Mouse (Mus musculus) thymus, postnatal 14 days (tissue): ENCODE results near the gene Dhx35.
A peak's percentile ranks its signal among the peaks of the same experiment; 100 is the strongest.

ENCODE experiments used
- DNase-seq: peaks from one replicate; pipeline ENCODE4 v3.0.0; 2021

Gene Dhx35

DNA sequence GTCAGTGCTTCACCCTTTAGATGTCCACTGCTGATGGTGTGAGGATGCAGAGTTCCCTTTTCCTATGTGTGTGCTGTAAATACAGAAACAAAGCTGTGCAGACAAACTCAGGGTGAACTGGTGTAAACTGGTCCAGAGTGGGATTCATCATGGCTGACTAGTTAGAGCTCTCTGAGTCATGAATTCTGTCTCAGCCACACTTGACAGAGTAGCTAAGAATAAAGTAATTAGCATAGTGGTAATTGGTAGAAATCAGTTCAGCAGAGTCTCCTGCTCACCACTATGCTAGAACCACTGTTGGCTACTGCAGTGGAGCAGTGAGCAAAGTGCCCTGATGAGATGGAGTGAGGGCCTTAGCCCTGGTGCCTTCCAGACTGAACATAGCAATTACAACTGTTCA, 21.1 kb downstream of the Dhx35 start:
- DNase-seq: no peak

- DNase-seq: no peak
Observed at GRCm38 (mm10) chr2:158816239-158816638, 21.6 kb downstream of the Dhx35 start.

- no peak for DNase-seq
Observed at GRCm38 (mm10) chr2:158817708-158818107, 23.1 kb downstream of the Dhx35 start.

DNA sequence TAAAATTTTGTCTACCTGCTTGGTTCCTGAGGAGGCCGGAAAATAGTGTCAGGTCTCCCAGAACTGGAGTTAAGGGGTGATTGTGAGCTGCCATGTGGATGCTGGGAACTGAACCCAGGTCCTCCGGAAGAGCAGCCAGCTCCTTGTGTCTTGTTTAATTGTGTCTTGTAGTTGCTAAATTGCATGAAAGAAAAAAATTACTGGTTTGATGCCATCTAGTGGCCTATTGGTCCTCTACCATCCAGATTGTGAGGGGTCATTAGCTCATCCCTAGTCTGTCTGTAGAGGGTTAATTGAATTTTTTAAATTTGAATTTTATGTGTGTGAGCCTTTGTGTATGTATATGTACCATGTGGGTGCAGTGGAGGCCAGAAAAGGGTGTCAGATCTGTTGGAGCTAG, 33.5 kb downstream of the Dhx35 start:
- no peak for DNase-seq

- no peak for DNase-seq
Observed at GRCm38 (mm10) chr2:158829746-158830145, 35.1 kb downstream of the Dhx35 start.

DNA sequence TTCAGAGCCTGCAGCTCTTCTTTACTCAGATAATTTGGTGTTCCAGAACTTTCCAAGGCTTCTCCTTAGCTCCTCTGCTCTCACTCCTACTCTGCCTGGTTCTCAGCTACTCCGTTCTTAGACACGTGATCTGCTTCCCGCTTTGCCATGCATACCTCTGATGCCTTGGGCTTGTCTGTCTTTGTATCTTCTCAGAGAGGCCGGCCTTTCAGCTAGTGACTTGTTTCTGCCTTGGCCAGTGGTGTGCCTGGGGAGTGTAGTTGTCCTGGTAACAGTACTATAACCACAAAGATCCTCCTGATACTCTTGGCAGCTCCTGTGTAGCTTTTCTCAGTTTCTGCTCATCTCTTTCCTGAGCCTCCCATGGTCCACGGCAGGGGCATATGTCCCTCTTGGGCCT, 38.6 kb downstream of the Dhx35 start:
- no peak for DNase-seq

- no peak for DNase-seq
Observed at GRCm38 (mm10) chr2:158833645-158834044, 39.0 kb downstream of the Dhx35 start.

DNA sequence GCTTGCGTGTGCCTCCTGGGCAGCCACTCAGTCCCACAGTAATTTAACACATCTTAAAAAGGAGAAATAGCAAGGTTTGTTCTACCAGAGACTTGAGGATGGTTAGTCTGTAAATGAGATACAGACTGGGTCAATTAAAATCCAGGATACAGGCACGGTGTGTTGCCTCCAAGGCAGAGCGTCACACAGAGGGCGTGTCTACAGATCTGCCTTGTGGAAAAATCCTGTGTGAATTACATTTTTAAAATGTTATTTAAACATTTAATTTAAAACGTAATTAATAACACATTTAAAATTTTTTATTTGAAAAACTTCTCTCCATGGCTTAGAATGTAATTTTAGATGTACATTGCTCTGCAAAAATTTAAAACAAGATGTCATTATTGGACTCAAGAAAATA, 48.7 kb downstream of the Dhx35 start:
- DNase-seq: no peak

GRCm38 (mm10) chr2:158845031-158845430, 50.4 kb downstream of the Dhx35 start:
- no peak for DNase-seq

DNA sequence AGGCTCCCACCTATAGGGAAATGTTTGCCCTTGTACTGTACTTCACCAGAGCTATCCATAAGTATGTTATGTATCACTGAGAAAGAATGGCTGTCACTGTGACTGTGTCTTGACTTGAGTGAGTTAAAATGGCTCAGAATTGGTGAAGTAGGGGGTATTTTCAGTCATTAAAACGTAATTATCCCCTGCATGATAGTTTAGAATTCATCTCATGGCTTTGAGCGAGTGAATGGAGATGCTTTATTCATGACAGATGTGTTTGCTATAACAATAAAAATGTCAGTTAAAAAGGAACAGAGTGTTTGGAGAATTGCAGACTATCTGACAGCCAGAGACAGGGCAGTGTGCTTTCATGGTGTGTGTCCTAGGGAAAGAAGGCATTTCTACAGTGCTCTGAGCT, 51.6 kb downstream of the Dhx35 start:
- DNase-seq: no peak

- no peak for DNase-seq
Observed at GRCm38 (mm10) chr2:158847991-158848390, 53.4 kb downstream of the Dhx35 start.

DNA sequence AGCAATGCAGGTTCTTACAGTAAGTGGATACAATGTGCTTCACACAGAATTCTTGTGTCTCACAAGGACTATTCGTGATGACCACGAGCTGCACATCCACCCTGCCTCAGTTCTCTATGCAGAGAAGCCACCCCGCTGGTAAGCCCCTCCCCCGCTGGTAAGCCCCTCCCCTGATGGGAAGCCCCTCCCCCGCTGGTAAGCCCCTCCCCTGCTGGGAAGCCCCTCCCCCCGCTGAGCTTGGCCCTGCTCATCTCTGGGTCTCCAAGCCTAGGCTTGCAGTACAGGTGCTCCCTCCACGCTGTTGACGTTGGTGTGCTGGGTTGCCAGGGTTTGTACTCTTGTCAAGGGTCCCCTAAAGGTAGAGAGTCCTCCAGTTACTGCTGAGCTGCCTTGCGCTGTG, 54.8 kb downstream of the Dhx35 start:
- no peak for DNase-seq

DNA sequence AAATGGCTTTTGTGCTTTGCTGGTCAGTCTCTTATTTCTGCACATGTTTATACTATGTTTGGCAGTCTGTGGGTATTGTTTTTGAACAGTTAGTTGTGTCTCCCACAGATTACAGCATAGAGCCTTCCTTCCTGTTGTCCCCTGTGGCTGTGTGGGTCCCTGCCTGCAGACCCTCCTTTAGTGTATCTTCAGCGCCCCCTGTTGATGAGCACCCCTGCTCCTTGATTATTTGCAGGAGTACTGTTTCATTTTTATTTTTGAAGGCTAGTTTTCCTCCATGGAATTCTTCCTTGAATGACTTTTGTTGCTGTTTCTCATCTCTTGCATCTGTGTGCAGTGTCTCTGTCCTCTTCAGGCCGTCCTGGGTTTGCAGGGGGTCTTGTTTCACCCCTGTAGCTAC, 58.0 kb downstream of the Dhx35 start:
- peak; percentile 83 for DNase-seq

DNA sequence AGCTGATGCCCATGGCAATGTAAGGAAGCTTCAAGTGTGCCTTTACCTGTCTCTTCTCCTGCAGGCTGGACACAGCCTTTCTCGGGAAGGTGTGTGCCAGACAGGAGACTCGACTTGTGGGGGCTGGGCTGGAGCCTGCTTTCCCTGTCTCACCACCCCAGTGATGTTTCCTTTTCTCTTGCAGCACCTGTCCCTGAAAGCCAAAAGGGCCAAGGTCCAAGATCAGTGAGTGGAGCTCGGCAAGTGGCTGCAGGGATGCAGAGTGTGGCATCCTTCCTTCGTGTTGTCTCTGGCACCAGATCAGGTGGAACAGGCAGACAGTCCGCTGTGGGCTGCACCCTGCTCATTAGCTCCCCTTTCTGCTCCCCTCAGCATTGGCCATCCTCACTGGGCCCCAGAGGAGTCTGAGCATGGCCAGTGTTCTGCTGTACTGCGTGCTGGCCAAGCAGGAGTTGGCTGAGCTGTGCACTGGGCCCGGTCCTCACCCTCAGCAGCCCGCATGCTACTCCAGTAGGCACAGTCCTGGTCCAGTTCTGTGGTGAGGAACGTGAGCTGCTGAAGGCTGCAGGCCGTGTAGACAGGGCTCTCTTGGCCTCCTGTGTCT, 62.4 kb downstream of the Dhx35 start:
- no peak for DNase-seq

DNA sequence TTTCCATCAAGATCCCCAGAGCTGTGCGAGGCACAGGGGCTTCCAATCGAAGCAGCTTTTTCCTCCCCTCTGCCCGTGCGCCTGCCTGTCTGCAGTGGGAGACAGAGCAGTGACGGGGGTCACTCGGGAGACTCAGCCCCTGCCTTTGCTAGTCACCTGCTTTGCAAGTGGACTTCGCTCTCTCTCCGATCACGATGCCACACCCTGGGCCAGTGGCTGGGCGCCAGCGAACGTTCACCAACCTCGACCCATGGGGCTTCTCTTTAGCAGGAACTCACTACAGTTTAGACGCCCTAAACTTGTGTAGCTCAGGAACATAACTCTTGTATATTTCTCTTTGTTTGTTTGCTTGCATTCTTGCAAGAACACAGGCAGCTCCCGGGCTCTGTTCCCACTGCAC, 63.0 kb downstream of the Dhx35 start:
- DNase-seq: no peak

DNA sequence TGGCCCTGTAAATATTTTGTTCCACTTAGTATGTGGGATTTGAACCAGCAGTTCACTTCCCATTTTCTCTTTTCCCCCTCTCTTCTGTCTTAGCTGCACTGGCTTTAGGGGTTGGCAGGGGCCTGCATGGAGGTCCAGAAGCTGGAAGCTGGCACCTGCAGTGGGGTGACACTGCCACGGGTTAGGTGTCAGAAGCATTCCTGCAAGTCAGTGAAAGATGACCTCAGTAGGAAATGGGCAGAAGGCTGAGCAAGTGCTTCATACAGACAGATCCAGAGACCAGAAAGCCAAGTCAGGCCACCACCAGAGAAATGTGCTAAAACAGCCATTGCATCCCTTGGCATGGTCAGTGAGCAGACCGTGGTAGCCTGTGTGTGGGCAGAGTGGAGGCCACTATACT, 66.5 kb downstream of the Dhx35 start:
- DNase-seq: no peak

- DNase-seq: peak; percentile 63
Observed at GRCm38 (mm10) chr2:158863341-158864125, 68.9 kb downstream of the Dhx35 start.

- DNase-seq: no peak
Observed at GRCm38 (mm10) chr2:158864126-158864458, 69.5 kb downstream of the Dhx35 start.

- DNase-seq: peak; percentile 83
Observed at GRCm38 (mm10) chr2:158865358-158865757, 70.8 kb downstream of the Dhx35 start.

- peak; percentile 58 for DNase-seq
Observed at GRCm38 (mm10) chr2:158886571-158886970, 92.0 kb downstream of the Dhx35 start.

DNA sequence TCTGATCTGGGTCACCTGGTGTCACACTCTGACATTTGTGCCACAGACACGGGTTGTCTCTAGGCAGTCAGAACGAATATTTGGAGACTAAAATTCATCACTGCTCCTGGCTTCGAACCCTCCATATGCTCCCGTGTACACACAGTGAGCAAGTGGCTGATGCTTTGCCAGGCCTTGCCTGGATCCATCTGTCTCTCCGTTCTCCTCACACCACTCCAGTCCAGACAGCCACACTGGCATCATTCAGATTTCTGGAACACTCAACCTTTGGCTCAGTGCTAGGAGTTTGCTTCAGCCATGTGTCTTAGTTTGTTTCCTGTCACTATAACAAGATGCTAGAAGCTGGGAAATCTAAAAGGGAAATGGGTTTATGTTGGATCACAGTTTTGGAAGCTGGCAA, 93.9 kb downstream of the Dhx35 start:
- no peak for DNase-seq

GRCm38 (mm10) chr2:158889201-158889600, 94.6 kb downstream of the Dhx35 start:
- DNase-seq: no peak

DNA sequence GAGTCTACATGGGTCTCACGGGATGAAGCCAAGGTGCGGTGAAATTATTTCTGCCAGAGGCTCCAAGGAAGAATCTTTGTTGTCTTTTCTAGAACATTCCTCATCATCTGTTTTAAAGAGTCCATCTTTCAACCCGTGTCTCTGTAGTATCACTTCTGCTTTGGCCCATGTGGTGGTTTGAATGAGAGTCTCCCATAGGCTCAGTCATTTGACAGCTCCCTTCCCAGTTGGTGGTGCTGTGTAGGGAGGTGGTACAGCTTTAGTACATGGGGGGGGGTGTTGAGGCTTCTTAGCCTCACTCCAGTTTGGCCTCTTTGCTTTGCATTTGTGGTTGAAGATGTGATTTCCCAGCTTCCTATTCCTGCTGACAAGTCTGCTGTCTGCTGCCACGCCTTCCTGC, 96.7 kb downstream of the Dhx35 start:
- no peak for DNase-seq

DNA sequence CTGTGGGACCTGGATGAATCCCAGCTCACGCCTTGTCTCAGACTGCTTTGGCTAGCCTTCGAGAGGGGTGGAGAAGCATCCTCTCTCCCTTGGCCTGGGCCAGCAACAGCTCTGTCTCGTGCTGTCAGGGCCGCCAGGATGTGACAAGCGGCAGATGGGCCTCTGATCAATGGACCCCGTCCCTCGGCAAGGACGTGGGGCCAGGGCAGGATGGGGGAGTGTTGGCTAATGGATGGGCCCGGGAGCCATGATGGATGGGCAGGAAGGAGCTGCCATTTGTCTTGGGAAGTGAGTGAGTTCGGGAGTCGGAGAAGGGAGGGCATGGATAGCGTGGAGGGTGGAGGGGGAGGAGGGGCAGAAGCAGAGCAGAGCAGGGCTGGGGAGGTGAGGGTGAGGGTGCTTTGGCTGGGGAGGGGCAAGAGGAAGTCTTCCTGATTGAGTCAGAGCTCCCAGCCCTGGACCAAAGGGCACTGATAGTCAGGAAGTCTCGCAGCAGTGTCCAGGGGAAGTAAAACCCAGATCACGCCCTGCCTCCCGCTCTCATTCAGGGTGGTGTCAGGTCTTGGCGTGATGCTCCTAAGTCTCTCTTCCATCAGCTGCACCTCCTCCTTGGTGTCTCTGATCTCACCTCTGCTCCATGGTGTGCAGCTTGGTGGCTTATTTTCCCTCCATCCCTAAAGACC, 98.7 kb downstream of the Dhx35 start:
- DNase-seq: no peak
